Mouse (Mus musculus) embryonic facial prominence, embryonic 13.5 days (tissue): ENCODE results near the gene Cers6. TPM values are rescaled to one million over a fixed set of nuclear protein-coding genes. Genes with fewer than 3 reads are reported as not detected.

Source experiments
- ATAC-seq: fragments of 200-750 bp; cut with Nextera tagmentation; 2 replicates; pipeline ENCODE4 v1.8.0; 2017; ENCODE audit warnings: low read depth; ENCODE audit not compliant: insufficient number of reproducible peaks, insufficient read depth, low FRiP score, low TSS enrichment
- H3K27ac ChIP-seq: fragments of 300-500 bp; sonication (generic); 2 replicates; pipeline ENCODE4 v1.5.1; 2015; ENCODE audit warnings: moderate library complexity, mild to moderate bottlenecking, inconsistent platforms
- H3K27me3 ChIP-seq: fragments of 300-500 bp; sonication (generic); 2 replicates; pipeline ENCODE4 v1.6.1; 2015; ENCODE audit warnings: mild to moderate bottlenecking, inconsistent platforms
- H3K36me3 ChIP-seq: fragments of 300-500 bp; sonication (generic); 2 replicates; pipeline ENCODE4 v1.6.1; 2015; ENCODE audit warnings: mild to moderate bottlenecking, inconsistent platforms
- H3K4me1 ChIP-seq: fragments of 300-500 bp; sonication (generic); 2 replicates; pipeline ENCODE4 v1.6.1; 2015; ENCODE audit warnings: inconsistent platforms
- H3K4me2 ChIP-seq: fragments of 300-500 bp; sonication (generic); 2 replicates; pipeline ENCODE4 v1.6.1; 2015; ENCODE audit warnings: moderate library complexity, mild to moderate bottlenecking, inconsistent platforms
- H3K4me3 ChIP-seq: fragments of 300-500 bp; sonication (generic); 2 replicates; pipeline ENCODE4 v1.5.1; 2015; ENCODE audit warnings: mild to moderate bottlenecking, inconsistent platforms
- H3K9ac ChIP-seq: fragments of 300-500 bp; sonication (generic); 2 replicates; pipeline ENCODE4 v1.6.1; 2015; ENCODE audit warnings: mild to moderate bottlenecking, inconsistent platforms
- H3K9me3 ChIP-seq: fragments of 300-500 bp; sonication (generic); 2 replicates; pipeline ENCODE4 v1.6.1; 2016; ENCODE audit warnings: inconsistent platforms
- WGBS: fragments of 180-500 bp; shearing (Covaris S2); methylation state at CpG from one replicate; pipeline ENCODE4 v1.1.7; 2015; ENCODE audit warnings: mixed read lengths; 5-methylcytosine and 5-hydroxymethylcytosine counted together
- polyA plus RNA-seq: library from polyadenylated mRNA; unstranded; fragments of >200 nt; fragmentation: Nextera tagmentation; extraction: Ambion mirVana; gene quantifications from 2 replicates; pipeline ENCODE4 v1.2.1, GENCODE M21; 2015

Cers6 gene
- polyA plus RNA-seq, 1 experiment from 2014 or later = 36.2 TPM

DNA sequence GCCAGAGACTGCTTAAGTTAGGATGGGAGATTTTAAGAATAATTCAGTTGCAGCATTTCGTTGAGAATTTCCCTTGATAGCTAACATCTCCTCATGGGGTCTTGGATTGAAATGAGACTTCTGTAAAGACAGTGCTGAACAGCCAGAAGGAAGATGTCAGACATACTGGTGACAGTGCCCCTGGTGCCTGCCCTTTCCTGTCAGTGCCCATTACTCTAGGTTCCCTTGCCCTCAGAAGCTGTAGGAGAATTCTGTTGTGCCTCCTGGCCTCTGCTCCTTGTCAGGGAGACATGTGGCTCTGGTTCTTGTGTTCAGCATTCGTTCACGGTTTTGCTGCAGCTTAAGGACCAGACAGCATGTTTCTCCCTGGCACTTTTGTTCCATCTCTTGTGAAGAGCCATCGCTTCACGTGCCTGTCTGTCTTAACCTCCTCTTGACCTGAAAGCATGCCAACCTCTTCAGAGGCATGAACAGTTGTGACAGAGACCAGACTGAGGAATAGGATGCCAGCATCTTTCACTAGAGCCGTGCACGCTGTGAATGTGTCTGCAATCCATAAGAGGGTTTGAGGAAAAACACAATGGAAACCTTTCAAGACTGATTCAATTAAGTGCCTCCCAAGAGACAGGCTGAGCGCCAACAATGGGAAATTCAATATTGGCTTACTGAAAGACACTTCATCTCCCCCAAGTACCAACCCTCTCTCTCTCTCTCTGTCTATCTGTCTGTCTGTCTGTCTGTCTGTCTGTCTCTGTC, 225.4 kb downstream of the Cers6 start:
- Histone ChIP-seq H3K27me3 (no peaks in the 10 kb centered on the region), H3K4me1 (peaks cover 41% of the 10 kb centered on the region), H3K4me3 (no peak overlapping the region), H3K9ac (no peak overlapping the region), H3K27ac (peak overlapping the region; percentile 76), H3K4me2 (no peak overlapping the region), H3K9me3 (no peaks in the 10 kb centered on the region), H3K36me3 (0 out of 2 replicates have a peak, but pooled peaks cover 4% of the 10 kb centered on the region)
- ATAC-seq = no peak
- WGBS = 36% methylated on average over 8 of the region's 8 CpGs

DNA sequence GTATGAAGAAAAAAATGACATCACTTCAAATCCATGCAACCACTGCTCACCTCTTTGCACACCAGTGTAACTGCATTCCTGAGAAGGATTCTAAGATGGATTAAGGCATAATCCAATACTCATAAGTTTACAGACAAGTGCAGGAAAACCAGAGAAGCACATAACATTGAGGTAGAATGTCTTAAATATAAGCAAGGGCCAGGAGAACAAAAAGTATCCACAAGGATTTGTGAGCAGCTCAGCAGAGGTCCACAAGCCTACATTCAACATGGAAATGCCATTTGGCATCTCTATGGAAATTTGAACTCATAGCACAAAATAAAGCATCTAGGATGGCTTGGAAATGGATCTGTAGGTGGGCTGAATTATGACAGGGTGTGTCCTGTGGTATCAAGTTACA, 234.6 kb downstream of the Cers6 start:
- H3K4me1 ChIP-seq = no peaks in the 10 kb centered on the region
- H3K4me2 ChIP-seq = no peak overlapping the region
- H3K9me3 ChIP-seq = no peaks in the 10 kb centered on the region
- no peak overlapping the region for H3K27ac ChIP-seq
- ATAC-seq = no peak
- no peak overlapping the region for H3K9ac ChIP-seq
- H3K36me3 ChIP-seq = 0 out of 2 replicates have a peak, but pooled peaks cover 3% of the 10 kb centered on the region
- H3K27me3 ChIP-seq = no peaks in the 10 kb centered on the region
- H3K4me3 ChIP-seq = no peak overlapping the region

DNA sequence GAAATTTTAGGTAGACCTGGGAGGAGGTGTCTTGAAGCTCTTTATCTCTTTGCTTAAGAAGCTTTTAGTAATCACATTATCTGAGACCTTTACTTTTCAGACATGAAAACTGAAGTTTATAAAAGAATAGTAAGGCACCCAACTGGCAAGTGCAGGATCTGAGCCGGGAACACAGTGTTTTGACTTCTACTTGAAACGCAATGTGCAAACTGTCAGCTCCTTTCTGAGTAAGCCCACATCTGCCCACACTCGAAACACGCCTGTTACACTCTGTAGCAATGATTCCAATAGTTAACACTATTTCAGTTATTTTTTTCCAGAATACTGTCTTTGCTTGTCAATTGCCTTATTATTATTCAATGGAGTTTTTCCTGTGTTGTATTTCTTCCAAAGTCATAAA, 235.6 kb downstream of the Cers6 start:
- no peak overlapping the region for H3K4me2 ChIP-seq
- H3K27me3 ChIP-seq = no peaks in the 10 kb centered on the region
- no peaks in the 10 kb centered on the region for H3K4me1 ChIP-seq
- H3K36me3 ChIP-seq = 0 out of 2 replicates have a peak, but pooled peaks cover 3% of the 10 kb centered on the region
- H3K27ac ChIP-seq = no peak overlapping the region
- H3K9ac ChIP-seq = no peak overlapping the region
- no peak for ATAC-seq
- WGBS = 82% methylated on average over 4 of the region's 4 CpGs
- H3K9me3 ChIP-seq = no peaks in the 10 kb centered on the region
- no peak overlapping the region for H3K4me3 ChIP-seq

DNA sequence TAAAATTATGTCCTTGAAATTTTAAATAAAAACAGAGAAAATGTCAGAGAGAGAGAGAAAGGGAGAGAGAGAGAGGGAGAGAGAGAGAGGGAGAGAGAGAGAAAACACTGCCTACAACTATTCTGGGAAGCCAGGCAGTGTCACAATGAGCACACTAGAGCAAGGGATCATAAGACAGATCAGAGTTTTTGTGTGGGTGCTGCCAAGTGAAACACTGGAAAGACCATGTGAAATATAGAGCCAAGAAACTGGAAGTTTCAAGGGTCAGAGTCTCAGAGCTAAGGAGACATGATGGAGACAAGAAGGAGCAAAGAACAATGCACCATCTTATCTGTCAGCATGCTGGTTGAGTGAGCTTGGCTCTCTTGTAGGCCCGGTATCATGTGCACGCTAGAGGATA, 236.3 kb downstream of the Cers6 start:
- no peak overlapping the region for H3K27ac ChIP-seq
- no peaks in the 10 kb centered on the region for H3K27me3 ChIP-seq
- no peak overlapping the region for H3K4me2 ChIP-seq
- no peaks in the 10 kb centered on the region for H3K9me3 ChIP-seq
- H3K4me3 ChIP-seq = no peak overlapping the region
- H3K36me3 ChIP-seq = 0 out of 2 replicates have a peak, but pooled peaks cover 3% of the 10 kb centered on the region
- no peak overlapping the region for H3K9ac ChIP-seq
- no peak for ATAC-seq
- 95% methylated on average over 2 of the region's 2 CpGs for WGBS
- no peaks in the 10 kb centered on the region for H3K4me1 ChIP-seq

DNA sequence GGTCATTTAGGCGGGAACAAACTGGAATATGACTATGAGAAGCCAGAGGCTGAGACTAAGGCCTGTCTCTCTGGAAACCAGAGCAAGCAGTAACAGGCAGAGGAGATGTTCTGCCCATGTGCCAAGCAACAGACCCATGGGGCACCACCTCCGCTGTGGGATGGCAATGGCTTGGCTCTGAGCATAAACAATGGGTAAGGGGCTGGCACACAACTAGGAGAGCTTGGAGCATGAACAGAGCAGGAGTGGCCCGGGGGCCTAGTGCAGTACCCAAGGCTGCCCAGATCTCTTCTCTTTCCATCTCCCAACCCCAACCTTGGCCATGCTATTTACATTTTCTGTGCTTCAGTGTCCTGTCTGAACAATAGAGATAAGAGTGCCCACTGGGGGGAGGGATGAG, 237.5 kb downstream of the Cers6 start:
- H3K36me3 ChIP-seq = 0 out of 2 replicates have a peak, but pooled peaks cover 3% of the 10 kb centered on the region
- H3K9ac ChIP-seq = no peak overlapping the region
- ATAC-seq = no peak
- H3K4me3 ChIP-seq = no peak overlapping the region
- no peaks in the 10 kb centered on the region for H3K27me3 ChIP-seq
- H3K9me3 ChIP-seq = no peaks in the 10 kb centered on the region
- H3K4me2 ChIP-seq = no peak overlapping the region
- 89% methylated on average over 3 of the region's 3 CpGs for WGBS
- H3K27ac ChIP-seq = no peak overlapping the region
- no peaks in the 10 kb centered on the region for H3K4me1 ChIP-seq

DNA sequence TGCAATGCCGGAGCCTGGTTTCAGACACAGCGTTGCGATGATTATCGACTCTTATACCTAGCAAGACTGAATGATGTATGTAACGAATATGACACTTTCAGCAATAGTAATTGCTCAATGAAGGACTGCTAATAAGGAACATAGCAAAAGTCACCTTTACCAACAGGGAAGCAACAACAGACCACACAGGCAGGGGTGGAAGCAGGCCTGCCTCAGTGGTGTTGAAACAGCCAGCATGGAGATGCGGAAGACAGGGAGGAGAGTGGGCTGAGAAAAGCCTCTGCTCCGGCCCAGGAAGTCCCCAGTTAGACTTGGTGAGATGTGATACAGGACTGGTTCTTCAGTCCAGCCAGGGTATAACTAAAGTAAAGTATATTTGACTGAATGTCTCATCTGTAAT, 237.9 kb downstream of the Cers6 start:
- Histone ChIP-seq H3K4me2 (no peak overlapping the region), H3K27me3 (no peaks in the 10 kb centered on the region), H3K27ac (no peak overlapping the region), H3K36me3 (0 out of 2 replicates have a peak, but pooled peaks cover 3% of the 10 kb centered on the region), H3K9ac (no peak overlapping the region), H3K9me3 (no peaks in the 10 kb centered on the region), H3K4me3 (no peak overlapping the region), H3K4me1 (no peaks in the 10 kb centered on the region)
- ATAC-seq = no peak
- WGBS = 94% methylated on average over 7 of the region's 7 CpGs

DNA sequence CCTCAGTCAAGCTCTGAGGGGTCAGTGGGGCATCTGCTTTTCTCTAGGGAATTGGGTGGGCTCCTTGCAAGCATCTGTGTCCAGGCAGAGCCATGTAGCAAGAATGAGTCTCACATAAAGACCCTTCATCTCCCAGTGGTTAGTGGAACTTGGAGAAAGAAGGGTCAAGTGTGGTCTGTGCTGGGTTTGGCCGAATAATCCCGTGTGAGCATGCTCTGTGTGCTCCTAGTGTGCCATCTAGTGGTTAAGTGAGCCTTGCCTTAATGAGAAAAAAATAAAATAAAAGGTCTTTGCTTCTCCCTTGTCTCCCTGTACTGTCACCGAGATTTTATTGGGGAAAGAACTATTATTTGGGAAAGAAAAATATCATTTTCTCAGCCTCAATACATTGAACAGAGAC, 239.5 kb downstream of the Cers6 start:
- ATAC-seq = no peak

DNA sequence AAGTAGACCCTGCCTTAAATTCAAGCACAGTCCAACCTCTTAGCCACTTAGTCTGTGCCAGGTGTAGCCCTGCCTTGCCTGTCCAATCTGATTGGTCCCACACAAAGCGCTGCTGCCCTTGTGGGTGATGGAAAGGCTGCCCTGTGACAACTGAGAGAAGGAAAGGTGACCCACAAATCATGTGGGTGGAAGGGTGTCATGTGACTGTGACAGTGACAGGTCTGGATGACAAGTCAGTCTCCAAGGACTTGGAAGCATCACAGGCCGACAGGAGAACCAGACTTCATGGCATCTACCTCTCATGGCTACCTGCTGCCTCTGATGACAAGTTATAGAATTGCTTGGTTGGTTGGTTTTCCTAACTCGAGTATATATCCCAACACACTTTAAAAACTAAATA, 242.3 kb downstream of the Cers6 start:
- H3K4me1 ChIP-seq = no peaks in the 10 kb centered on the region
- 0 out of 2 replicates have a peak, but pooled peaks cover 2% of the 10 kb centered on the region for H3K36me3 ChIP-seq
- no peak overlapping the region for H3K27ac ChIP-seq
- H3K4me2 ChIP-seq = no peak overlapping the region
- no peak overlapping the region for H3K9ac ChIP-seq
- ATAC-seq = no peak
- H3K4me3 ChIP-seq = no peak overlapping the region
- 79% methylated on average over 3 of the region's 3 CpGs for WGBS
- no peaks in the 10 kb centered on the region for H3K27me3 ChIP-seq
- no peaks in the 10 kb centered on the region for H3K9me3 ChIP-seq

More for the DNA sequence above, 239.5 kb downstream of the Cers6 start:
- no peaks in the 10 kb centered on the region for H3K4me1 ChIP-seq
- no peaks in the 10 kb centered on the region for H3K9me3 ChIP-seq
- H3K4me2 ChIP-seq = no peak overlapping the region
- H3K9ac ChIP-seq = no peak overlapping the region
- 0 out of 2 replicates have a peak, but pooled peaks cover 6% of the 10 kb centered on the region for H3K36me3 ChIP-seq
- WGBS = 23% methylated on average over 3 of the region's 3 CpGs
- no peak overlapping the region for H3K27ac ChIP-seq
- no peaks in the 10 kb centered on the region for H3K27me3 ChIP-seq
- H3K4me3 ChIP-seq = no peak overlapping the region

DNA sequence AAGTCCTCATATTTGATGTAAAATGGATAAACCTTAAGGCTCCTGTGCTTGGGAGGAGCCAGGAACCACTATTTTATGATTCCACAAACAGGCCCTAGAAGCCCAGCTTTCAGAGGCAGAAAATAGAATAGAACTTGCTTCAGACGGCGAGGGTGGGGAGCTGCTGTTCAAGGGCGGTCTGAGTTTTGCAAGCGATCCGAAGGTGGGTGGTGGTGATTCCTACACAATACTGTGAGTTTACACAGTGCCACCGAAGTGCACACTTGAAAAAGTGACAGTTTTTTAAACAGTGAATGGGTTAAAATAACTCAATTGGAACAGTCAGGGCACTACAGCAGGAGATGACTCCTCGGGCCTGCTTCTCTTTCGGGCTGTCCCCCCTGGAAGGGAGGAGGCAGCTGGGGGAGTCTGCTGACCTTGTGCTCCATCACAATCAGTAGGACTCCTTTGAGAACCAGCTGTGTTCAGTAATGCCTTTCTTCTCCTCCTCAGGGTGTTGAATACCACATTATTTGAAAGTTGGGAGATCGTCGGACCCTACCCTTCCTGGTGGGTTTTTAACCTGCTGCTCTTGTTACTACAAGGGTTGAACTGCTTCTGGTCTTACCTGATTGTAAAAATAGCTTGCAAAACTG, 243.4 kb downstream of the Cers6 start:
- no peak for ATAC-seq
- Histone ChIP-seq H3K9ac (no peak overlapping the region), H3K9me3 (no peaks in the 10 kb centered on the region), H3K27me3 (no peaks in the 10 kb centered on the region), H3K4me2 (no peak overlapping the region), H3K4me3 (no peak overlapping the region), H3K4me1 (peaks cover 9% of the 10 kb centered on the region), H3K27ac (no peak overlapping the region), H3K36me3 (0 out of 2 replicates have a peak, but pooled peaks cover 2% of the 10 kb centered on the region)
- 76% methylated on average over 10 of the region's 10 CpGs for WGBS

DNA sequence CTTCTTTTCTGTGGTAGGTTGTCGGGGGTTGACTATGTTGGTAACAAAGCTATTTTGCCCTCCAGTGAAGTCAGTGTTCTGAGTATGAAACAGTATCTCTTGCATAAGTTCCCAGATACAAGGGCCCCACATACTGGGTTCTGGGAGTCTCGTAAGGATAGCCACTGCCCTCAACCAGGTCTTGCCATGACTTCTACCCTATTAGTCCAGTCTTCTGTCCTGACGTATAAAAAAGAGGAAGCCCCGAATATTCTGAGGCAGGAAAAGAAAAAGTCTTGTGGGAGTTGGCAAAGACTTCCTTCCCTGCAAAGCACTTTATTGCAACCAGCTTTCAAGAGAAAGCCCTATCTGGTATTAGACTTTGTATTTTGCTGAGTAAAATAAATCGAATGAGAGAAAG, 248.0 kb downstream of the Cers6 start:
- H3K4me3 ChIP-seq = no peak overlapping the region
- H3K27me3 ChIP-seq = no peaks in the 10 kb centered on the region
- no peak overlapping the region for H3K9ac ChIP-seq
- peak overlapping the region; percentile 24; the same call in 1 of the 2 replicates for H3K4me2 ChIP-seq
- H3K4me1 ChIP-seq = peaks cover 12% of the 10 kb centered on the region
- no peak for ATAC-seq
- peaks cover 9% of the 10 kb centered on the region; the same call in 1 of the 2 replicates for H3K36me3 ChIP-seq
- peak overlapping the region; percentile 55 for H3K27ac ChIP-seq
- H3K9me3 ChIP-seq = no peaks in the 10 kb centered on the region
- WGBS = 43% methylated on average over 5 of the region's 5 CpGs

DNA sequence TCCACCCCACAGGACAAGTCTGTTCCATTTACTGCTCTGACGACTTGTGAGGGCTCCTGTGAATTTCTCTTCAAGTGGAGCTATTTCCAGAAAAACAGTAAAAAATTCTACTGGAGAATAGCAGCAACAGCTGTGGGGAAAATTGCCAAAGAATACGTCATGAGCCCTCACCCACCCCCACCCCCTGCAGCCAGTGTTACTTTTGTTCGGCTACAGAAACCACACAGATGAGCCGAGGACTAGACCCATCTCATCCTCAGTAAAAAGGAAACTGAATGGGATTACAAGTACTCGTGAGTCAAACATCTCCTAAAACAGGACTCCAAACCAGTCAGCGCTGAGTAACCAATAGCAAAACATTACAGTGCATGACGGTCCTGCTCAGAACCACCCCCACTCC, 248.5 kb downstream of the Cers6 start:
- H3K4me3 ChIP-seq = no peak overlapping the region
- ATAC-seq = no peak
- H3K27ac ChIP-seq = peak overlapping the region; percentile 55; the same call in 1 of the 2 replicates
- no peaks in the 10 kb centered on the region for H3K9me3 ChIP-seq
- peaks cover 7% of the 10 kb centered on the region; the same call in 1 of the 2 replicates for H3K36me3 ChIP-seq
- no peak overlapping the region for H3K9ac ChIP-seq
- peaks cover 12% of the 10 kb centered on the region for H3K4me1 ChIP-seq
- 42% methylated on average over 7 of the region's 7 CpGs for whole genome bisulfite sequencing
- H3K27me3 ChIP-seq = no peaks in the 10 kb centered on the region
- H3K4me2 ChIP-seq = peak overlapping the region; percentile 24; the same call in 1 of the 2 replicates

DNA sequence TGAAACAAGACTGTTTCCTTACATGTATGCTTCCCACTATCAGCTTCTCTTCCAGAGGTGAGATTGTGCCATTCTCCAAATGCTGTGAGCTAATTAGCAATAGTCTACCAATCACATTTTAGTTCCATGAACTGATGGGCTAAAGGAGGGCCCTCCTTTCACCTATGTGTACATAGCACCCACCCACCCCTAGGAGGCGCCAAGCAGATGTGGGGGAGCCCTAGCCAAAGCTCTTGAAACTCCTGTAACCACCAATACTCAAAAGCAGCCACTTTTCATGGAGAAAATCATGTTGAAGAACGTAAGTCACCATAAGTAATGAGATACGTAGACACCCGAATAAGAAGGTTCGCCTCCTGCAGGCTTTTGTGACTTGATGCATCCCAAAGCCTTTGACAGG, 251.4 kb downstream of the Cers6 start:
- no peak overlapping the region for H3K4me3 ChIP-seq
- H3K9me3 ChIP-seq = peaks cover 7% of the 10 kb centered on the region
- peaks cover 14% of the 10 kb centered on the region for H3K36me3 ChIP-seq
- no peak overlapping the region for H3K27ac ChIP-seq
- WGBS = 85% methylated on average over 5 of the region's 5 CpGs
- H3K27me3 ChIP-seq = no peaks in the 10 kb centered on the region
- no peak overlapping the region for H3K4me2 ChIP-seq
- peaks cover 12% of the 10 kb centered on the region for H3K4me1 ChIP-seq
- ATAC-seq = no peak
- no peak overlapping the region for H3K9ac ChIP-seq
